Mouse (Mus musculus): ENCODE data around the gene Josd2. TPM values are rescaled to one million over a fixed set of nuclear protein-coding genes. Genes with fewer than 3 reads are reported as not detected.

Josd2 gene
- total and polyA plus RNA-seq, 2 experiments from 2014 or later: 22.7 to 38.5 TPM

- ATAC-seq (ENCODE audit: low FRiP score) (peak; percentile 44), DNase-seq (ENCODE audit: low spot score) (peak; percentile 81)
- no peaks in the 10 kb centered on the region for H3K9me3 ChIP-seq (ENCODE audit: low read length)
- peaks cover 25% of the 10 kb centered on the region for H3K36me3 ChIP-seq (ENCODE audit: insufficient read depth, low read length)
- 3% methylated on average over 20 of the region's 20 CpGs for WGBS
- peak; percentile 67 for TF ChIP-seq CTCF (IDR thresholded peaks at IDR 0.05)
- H3K9ac ChIP-seq (replicated peaks; ENCODE audit: low read length, poor library complexity, severe bottlenecking): peak overlapping the region; percentile 100
- peak overlapping the region; percentile 86 for H3K4me2 ChIP-seq (ENCODE audit: low read depth, low read length, poor library complexity, severe bottlenecking)
- H3K27ac ChIP-seq (ENCODE audit: low read depth, low read length): peak overlapping the region; percentile 99
- peaks cover 23% of the 10 kb centered on the region for H3K4me1 ChIP-seq (ENCODE audit: insufficient read depth, low read length)
- H3K4me3 ChIP-seq (ENCODE audit: low read depth, low read length): peak overlapping the region; percentile 77
- no peaks in the 10 kb centered on the region for H3K27me3 ChIP-seq (ENCODE audit: insufficient read depth, low read length)
Observed at GRCm38 (mm10) chr7:44443268-44444173, 24.3 kb upstream of the Josd2 start.

DNA sequence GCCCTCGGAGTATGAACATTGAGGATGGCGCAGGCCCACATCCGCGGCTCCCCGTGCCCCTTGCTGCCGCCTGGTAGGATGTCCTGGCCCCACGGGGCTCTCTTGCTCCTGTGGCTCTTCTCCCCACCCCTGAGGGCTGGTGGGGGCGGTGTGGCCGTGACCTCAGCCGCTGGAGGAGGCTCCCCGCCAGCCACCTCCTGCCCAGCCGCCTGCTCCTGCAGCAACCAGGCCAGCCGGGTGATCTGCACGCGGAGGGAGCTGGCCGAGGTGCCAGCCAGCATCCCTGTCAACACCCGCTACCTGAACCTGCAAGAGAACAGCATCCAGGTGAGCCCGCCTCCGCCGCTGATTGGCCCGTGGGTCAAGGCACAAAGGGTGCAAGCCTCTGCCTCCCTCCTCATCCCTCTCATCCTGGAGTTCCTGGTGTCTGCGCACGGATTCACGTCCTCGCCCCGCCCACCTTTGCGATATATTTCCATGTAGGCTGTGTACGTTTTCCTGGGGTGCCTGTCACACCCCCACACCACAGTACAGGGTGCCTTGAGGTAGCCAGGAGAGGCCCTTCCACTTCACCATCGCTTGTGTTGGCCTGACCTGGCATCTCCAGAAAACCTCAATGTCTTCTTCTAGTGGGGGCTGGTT, 22.8 kb upstream of the Josd2 start:
- H3K9me3 ChIP-seq (ENCODE audit: low read length): no peaks in the 10 kb centered on the region
- no peak for ATAC-seq (ENCODE audit: low FRiP score)
- H3K27ac ChIP-seq (ENCODE audit: low read depth, low read length): peak overlapping the region; percentile 43; the same call in 1 of the 2 replicates
- WGBS: 36% methylated on average over 26 of the region's 29 CpGs
- H3K4me3 ChIP-seq (ENCODE audit: low read depth, low read length): peak overlapping the region; percentile 77
- H3K36me3 ChIP-seq (ENCODE audit: insufficient read depth, low read length): peaks cover 32% of the 10 kb centered on the region
- H3K27me3 ChIP-seq (ENCODE audit: insufficient read depth, low read length): no peaks in the 10 kb centered on the region
- peak overlapping the region; percentile 86 for H3K4me2 ChIP-seq (ENCODE audit: low read depth, low read length, poor library complexity, severe bottlenecking)
- TF ChIP-seq CTCF (IDR thresholded peaks at IDR 0.05): no peak
- peak overlapping the region; percentile 100; the same call in 1 of the 2 replicates for H3K9ac ChIP-seq (replicated peaks; ENCODE audit: low read length, poor library complexity, severe bottlenecking)
- H3K4me1 ChIP-seq (ENCODE audit: insufficient read depth, low read length): peaks cover 23% of the 10 kb centered on the region
- DNase-seq (ENCODE audit: low spot score): no peak

DNA sequence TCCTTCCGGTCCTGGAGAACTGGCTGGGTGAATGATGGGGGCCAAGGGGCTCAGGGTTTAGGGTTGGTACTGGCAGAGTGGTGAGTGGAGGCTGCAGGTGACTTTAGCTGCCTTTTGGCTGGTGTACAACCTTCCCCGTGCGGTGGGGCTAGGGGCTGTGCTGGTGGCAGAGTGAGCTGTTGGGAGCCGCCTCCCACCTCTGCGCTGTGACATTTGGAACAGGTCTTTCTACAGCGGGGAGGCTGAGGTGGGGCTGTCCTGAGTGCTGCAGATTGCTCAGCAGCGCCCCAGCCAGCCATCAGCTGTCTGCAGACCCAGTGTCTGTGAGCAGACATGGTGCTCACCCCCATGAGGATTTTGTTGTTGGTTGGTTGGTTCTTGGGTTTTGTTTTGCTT, 22.3 kb upstream of the Josd2 start:
- ATAC-seq (ENCODE audit: low FRiP score) (no peak), DNase-seq (ENCODE audit: low spot score) (no peak)
- Histone ChIP-seq H3K36me3 (ENCODE audit: insufficient read depth, low read length) (peaks cover 32% of the 10 kb centered on the region), H3K4me3 (ENCODE audit: low read depth, low read length) (peak overlapping the region; percentile 77), H3K9me3 (ENCODE audit: low read length) (no peaks in the 10 kb centered on the region), H3K4me2 (ENCODE audit: low read depth, low read length, poor library complexity, severe bottlenecking) (peak overlapping the region; percentile 86), H3K27ac (ENCODE audit: low read depth, low read length) (no peak overlapping the region), H3K9ac (replicated peaks; ENCODE audit: low read length, poor library complexity, severe bottlenecking) (peak overlapping the region; percentile 100; the same call in 1 of the 2 replicates), H3K27me3 (ENCODE audit: insufficient read depth, low read length) (no peaks in the 10 kb centered on the region), H3K4me1 (ENCODE audit: insufficient read depth, low read length) (peaks cover 23% of the 10 kb centered on the region)
- WGBS: 37% methylated on average over 7 of the region's 7 CpGs
- TF ChIP-seq CTCF (IDR thresholded peaks at IDR 0.05): no peak

- H3K36me3 ChIP-seq (ENCODE audit: insufficient read depth, low read length): peaks cover 32% of the 10 kb centered on the region
- DNase-seq (ENCODE audit: low spot score): no peak
- H3K27ac ChIP-seq (ENCODE audit: low read depth, low read length): 0 out of 2 replicates have a peak overlapping the region, but pooled peaks have one; percentile 32
- H3K4me1 ChIP-seq (ENCODE audit: insufficient read depth, low read length): peaks cover 20% of the 10 kb centered on the region
- H3K4me3 ChIP-seq (ENCODE audit: low read depth, low read length): 0 out of 2 replicates have a peak overlapping the region, but pooled peaks have one; percentile 1
- no peaks in the 10 kb centered on the region for H3K27me3 ChIP-seq (ENCODE audit: insufficient read depth, low read length)
- peak; percentile 30; the same call in 1 of the 2 replicates for TF ChIP-seq CTCF (IDR thresholded peaks at IDR 0.05)
- H3K9ac ChIP-seq (replicated peaks; ENCODE audit: low read length, poor library complexity, severe bottlenecking): peak overlapping the region; percentile 15; the same call in 1 of the 2 replicates
- no peak for ATAC-seq (ENCODE audit: low FRiP score)
- WGBS: 33% methylated on average over 12 of the region's 12 CpGs
- H3K4me2 ChIP-seq (ENCODE audit: low read depth, low read length, poor library complexity, severe bottlenecking): peak overlapping the region; percentile 86
- no peaks in the 10 kb centered on the region for H3K9me3 ChIP-seq (ENCODE audit: low read length)
Observed at GRCm38 (mm10) chr7:44446070-44446855, 21.5 kb upstream of the Josd2 start.

GRCm38 (mm10) chr7:44453256-44453655, 14.5 kb upstream of the Josd2 start:
- H3K4me1 ChIP-seq (ENCODE audit: insufficient read depth, low read length): peaks cover 4% of the 10 kb centered on the region; the same call in 1 of the 2 replicates
- no peak for TF ChIP-seq CTCF (IDR thresholded peaks at IDR 0.05)
- H3K27me3 ChIP-seq (ENCODE audit: insufficient read depth, low read length): no peaks in the 10 kb centered on the region
- no peak overlapping the region for H3K9ac ChIP-seq (replicated peaks; ENCODE audit: low read length, poor library complexity, severe bottlenecking)
- H3K36me3 ChIP-seq (ENCODE audit: insufficient read depth, low read length): peaks cover 35% of the 10 kb centered on the region
- no peak overlapping the region for H3K27ac ChIP-seq (ENCODE audit: low read depth, low read length)
- WGBS: 10% methylated on average over 3 of the region's 3 CpGs
- H3K4me2 ChIP-seq (ENCODE audit: low read depth, low read length, poor library complexity, severe bottlenecking): no peak overlapping the region
- DNase-seq (ENCODE audit: low spot score) (no peak), ATAC-seq (ENCODE audit: low FRiP score) (no peak)
- no peaks in the 10 kb centered on the region for H3K9me3 ChIP-seq (ENCODE audit: low read length)
- H3K4me3 ChIP-seq (ENCODE audit: low read depth, low read length): no peak overlapping the region
